Mouse (Mus musculus) small intestine, adult 2 months (tissue): ENCODE results near the gene Endod1. TPM values are rescaled to one million over a fixed set of nuclear protein-coding genes. Genes with fewer than 3 reads are reported as not detected.
"Not testable (repeated sequence)": the region's sequence is repeated elsewhere in the genome, so short reads cannot be mapped to it uniquely, and the experiment has no call there.

Experiments
- H3K27ac ChIP-seq: fragments of 200-500 bp; 2 replicates; pipeline ENCODE4 v1.5.1; 2012; ENCODE audit warnings: low read depth, low read length, control low read depth, inconsistent platforms; ENCODE audit not compliant: insufficient read depth
- H3K27me3 ChIP-seq: fragments of 200-500 bp; 2 replicates; pipeline ENCODE4 v1.6.1; 2012; ENCODE audit warnings: mild to moderate bottlenecking, moderate library complexity, low read length, inconsistent platforms; ENCODE audit not compliant: control insufficient read depth, insufficient read depth
- H3K36me3 ChIP-seq: fragments of 200-500 bp; 2 replicates; pipeline ENCODE4 v1.6.1; 2012; ENCODE audit warnings: mild to moderate bottlenecking, low read length, control low read depth, inconsistent platforms; ENCODE audit not compliant: control insufficient read depth, insufficient read depth
- H3K4me1 ChIP-seq: fragments of 200-500 bp; 2 replicates; pipeline ENCODE4 v1.6.1; 2012; ENCODE audit warnings: low read length, inconsistent platforms, mixed read lengths; ENCODE audit not compliant: control insufficient read depth, insufficient read depth, insufficient read length
- H3K4me3 ChIP-seq: fragments of 200-500 bp; 2 replicates; pipeline ENCODE4 v1.5.1; 2012; ENCODE audit warnings: low read depth, mild to moderate bottlenecking, control low read depth, inconsistent platforms, low read length, moderate library complexity
- CTCF ChIP-seq: fragments of 200-500 bp; IDR thresholded peaks from 2 replicates; pipeline ENCODE4 v1.5.1; 2012; ENCODE audit warnings: low read depth, mild to moderate bottlenecking, control low read depth, inconsistent platforms, low read length, moderate library complexity, mixed read lengths; ENCODE audit not compliant: insufficient replicate concordance, insufficient read length; ENCODE audit errors: extremely low read depth
- POLR2A ChIP-seq: fragments of 200-500 bp; IDR thresholded peaks from 2 replicates; pipeline ENCODE4 v1.6.1; 2012; ENCODE audit warnings: low read depth, mild to moderate bottlenecking, control low read depth, inconsistent platforms, low read length, moderate library complexity
- WGBS: fragments of 180-500 bp; shearing (Covaris S2); methylation state at CpG from one replicate; pipeline ENCODE4 v1.1.7; 2018; 5-methylcytosine and 5-hydroxymethylcytosine counted together
- polyA plus RNA-seq: library from polyadenylated mRNA; depleted of rRNA; stranded (reverse); fragments of >200 nt; gene quantifications from 2 replicates; pipeline ENCODE4 v1.2.3, GENCODE M21; 2012

Endod1 gene
- polyA plus RNA-seq, 1 experiment, result 114 TPM

- Histone ChIP-seq H3K4me3 (no peak overlapping the region), H3K4me1 (no peaks in the 10 kb centered on the region), H3K27ac (no peak overlapping the region), H3K27me3 (no peaks in the 10 kb centered on the region), H3K36me3 (no peaks in the 10 kb centered on the region)
- TF ChIP-seq CTCF (no peak), POLR2A (no peak)
- 66% methylated on average over 2 of the region's 2 CpGs for WGBS
Measured at GRCm38 (mm10) chr9:14350787-14351186, 30.5 kb downstream of the Endod1 start.

- Histone ChIP-seq H3K27me3 (no peaks in the 10 kb centered on the region), H3K27ac (no peak overlapping the region), H3K36me3 (no peaks in the 10 kb centered on the region), H3K4me1 (no peaks in the 10 kb centered on the region), H3K4me3 (no peak overlapping the region)
- TF ChIP-seq POLR2A (no peak), CTCF (no peak)
- WGBS, result 82% methylated on average over 5 of the region's 5 CpGs
Measured at GRCm38 (mm10) chr9:14349380-14349779, 31.9 kb downstream of the Endod1 start.

GRCm38 (mm10) chr9:14348416-14348815, 32.9 kb downstream of the Endod1 start:
- Histone ChIP-seq H3K27ac (no peak overlapping the region), H3K27me3 (no peaks in the 10 kb centered on the region), H3K4me1 (no peaks in the 10 kb centered on the region), H3K36me3 (no peaks in the 10 kb centered on the region), H3K4me3 (no peak overlapping the region)
- TF ChIP-seq CTCF, result peak; percentile 75; the same call in 1 of the 2 replicates
- TF ChIP-seq POLR2A, result no peak
- WGBS, result 53% methylated on average over 4 of the region's 4 CpGs

- 81% methylated on average over 4 of the region's 4 CpGs for WGBS
- not testable (repeated sequence) for H3K27me3 ChIP-seq, H3K4me3 ChIP-seq, H3K4me1 ChIP-seq, H3K27ac ChIP-seq, H3K36me3 ChIP-seq
Measured at GRCm38 (mm10) chr9:14345866-14346265, 35.4 kb downstream of the Endod1 start.

- Histone ChIP-seq H3K4me3 (no peak overlapping the region), H3K27me3 (no peaks in the 10 kb centered on the region), H3K36me3 (no peaks in the 10 kb centered on the region), H3K4me1 (no peaks in the 10 kb centered on the region), H3K27ac (no peak overlapping the region)
- WGBS, result 57% methylated on average over 4 of the region's 4 CpGs
- TF ChIP-seq CTCF (peak; percentile 91; the same call in 1 of the 2 replicates), POLR2A (no peak)
Measured at GRCm38 (mm10) chr9:14342041-14342668, 39.2 kb downstream of the Endod1 start.

- no peaks in the 10 kb centered on the region for H3K27me3 ChIP-seq
- no peaks in the 10 kb centered on the region for H3K4me1 ChIP-seq
- 62% methylated on average over 3 of the region's 3 CpGs for WGBS
Measured at GRCm38 (mm10) chr9:14338701-14339100, 42.6 kb downstream of the Endod1 start.

GRCm38 (mm10) chr9:14336901-14337300, 44.4 kb downstream of the Endod1 start:
- Histone ChIP-seq H3K4me3 (no peak overlapping the region), H3K4me1 (no peaks in the 10 kb centered on the region), H3K27ac (no peak overlapping the region), H3K36me3 (no peaks in the 10 kb centered on the region), H3K27me3 (no peaks in the 10 kb centered on the region)
- TF ChIP-seq CTCF (no peak), POLR2A (no peak)
- 89% methylated on average over 3 of the region's 3 CpGs for WGBS

More at GRCm38 (mm10) chr9:14338701-14339100, 42.6 kb downstream of the Endod1 start:
- TF ChIP-seq CTCF (no peak), POLR2A (no peak)
- H3K27ac ChIP-seq, result no peak overlapping the region
- no peak overlapping the region for H3K4me3 ChIP-seq
- H3K36me3 ChIP-seq, result no peaks in the 10 kb centered on the region

- H3K36me3 ChIP-seq, result no peaks in the 10 kb centered on the region
- WGBS, result 69% methylated on average over 4 of the region's 4 CpGs
- no peaks in the 10 kb centered on the region for H3K27me3 ChIP-seq
- no peak overlapping the region for H3K27ac ChIP-seq
- TF ChIP-seq POLR2A, result no peak
- no peak for TF ChIP-seq CTCF
- no peak overlapping the region for H3K4me3 ChIP-seq
- no peaks in the 10 kb centered on the region for H3K4me1 ChIP-seq
Measured at GRCm38 (mm10) chr9:14335829-14336228, 45.5 kb downstream of the Endod1 start.
